24 mouse cellular contexts compared by ENCODE assay signal in genomic region chr19:53136336-53137090, GRCm38 (mm10). TPM values are rescaled to one million over a fixed set of nuclear protein-coding genes. Genes with fewer than 3 reads are reported as not detected.
DNase-seq lines count a peak whose midpoint lies in the region; ATAC-seq lines count a peak whose summit lies in the region.
"Had no signal": no experiment of that assay in that cellular context is flagged by ENCODE, and none has a peak within 500 bp of the region (broad histone marks: within the 10 kb centered on the region; RNA-seq: fewer than 3 reads in every experiment).

No protein-coding gene starts in this region.

- peaks cover 27% of the 10 kb centered on the region for H3K4me1 ChIP-seq in neural tube, embryonic 13.5 days (replicated peaks)
- peaks cover 11% of the 10 kb centered on the region for H3K4me1 ChIP-seq in neural tube, embryonic 15.5 days
- peaks cover 24% of the 10 kb centered on the region for H3K4me1 ChIP-seq in embryonic facial prominence, embryonic 12.5 days
- H3K4me1 ChIP-seq in embryonic facial prominence, embryonic 15.5 days: peaks cover 28% of the 10 kb centered on the region

- no peaks in the 10 kb centered on the region for H3K9me3 ChIP-seq in neural tube, embryonic 13.5 days
- no peaks in the 10 kb centered on the region for H3K9me3 ChIP-seq in neural tube, embryonic 15.5 days (replicated peaks)
- no peaks in the 10 kb centered on the region for H3K9me3 ChIP-seq in embryonic facial prominence, embryonic 12.5 days
- H3K9me3 ChIP-seq in embryonic facial prominence, embryonic 15.5 days (replicated peaks): no peaks in the 10 kb centered on the region
- H3K9me3 ChIP-seq: G1E; heart, embryonic 10.5 days; hindbrain, embryonic 13.5 days; intestine, embryonic 15.5 days had no signal

- intact Hi-C loops in heart, postnatal 10 days (cut with DNase I): no loop called here

- H3K9ac ChIP-seq in neural tube, embryonic 13.5 days: no peak overlapping the region
- no peak overlapping the region for H3K9ac ChIP-seq in neural tube, embryonic 15.5 days (replicated peaks)
- no peak overlapping the region for H3K9ac ChIP-seq in embryonic facial prominence, embryonic 12.5 days
- no peak overlapping the region for H3K9ac ChIP-seq in embryonic facial prominence, embryonic 15.5 days
- H3K9ac ChIP-seq: forebrain, postnatal 0 days; hindbrain, embryonic 13.5 days; intestine, embryonic 15.5 days had no signal

- H3K27me3 ChIP-seq in neural tube, embryonic 13.5 days: peaks cover 4% of the 10 kb centered on the region
- H3K27me3 ChIP-seq in neural tube, embryonic 15.5 days (replicated peaks): no peaks in the 10 kb centered on the region
- no peaks in the 10 kb centered on the region for H3K27me3 ChIP-seq in embryonic facial prominence, embryonic 12.5 days
- H3K27me3 ChIP-seq in embryonic facial prominence, embryonic 15.5 days: no peaks in the 10 kb centered on the region
- H3K27me3 ChIP-seq: intestine, embryonic 15.5 days had no signal

- H3K36me3 ChIP-seq in neural tube, embryonic 13.5 days: no peaks in the 10 kb centered on the region
- no peaks in the 10 kb centered on the region for H3K36me3 ChIP-seq in neural tube, embryonic 15.5 days
- no peaks in the 10 kb centered on the region for H3K36me3 ChIP-seq in embryonic facial prominence, embryonic 12.5 days
- H3K36me3 ChIP-seq in embryonic facial prominence, embryonic 15.5 days: no peaks in the 10 kb centered on the region
- H3K36me3 ChIP-seq: G1E; heart, embryonic 10.5 days; hindbrain, embryonic 13.5 days; intestine, embryonic 15.5 days had no signal

- no peak overlapping the region for H3K27ac ChIP-seq in neural tube, embryonic 13.5 days (replicated peaks)
- no peak overlapping the region for H3K27ac ChIP-seq in neural tube, embryonic 15.5 days (replicated peaks)
- H3K27ac ChIP-seq in embryonic facial prominence, embryonic 12.5 days: peak overlapping the region; percentile 74
- H3K27ac ChIP-seq in embryonic facial prominence, embryonic 15.5 days (replicated peaks): peak overlapping the region; percentile 55; the same call in 1 of the 2 replicates
- H3K27ac ChIP-seq: gastrocnemius, adult 2 months; heart, embryonic 10.5 days; hindbrain, embryonic 13.5 days; hindbrain, postnatal 0 days; intestine, embryonic 15.5 days had no signal

- peak; percentile 70 for DNase-seq in heart, adult 11 months
- no peak for DNase-seq in heart, postnatal 10 days
- no peak for DNase-seq in gastrocnemius, postnatal 4 days (ENCODE audit: low spot score in 2 of 2)
- DNase-seq in cerebellum, adult 8-10 months: no peak
- DNase-seq: adrenal gland, adult 8-10 months; adrenal gland, postnatal 36 days; cerebellum, adult 11 months; cerebellum, adult 9-10 months; cerebellum, postnatal 25 days; forebrain, postnatal 0 days; gastrocnemius, adult 2 months; gastrocnemius, postnatal 25 days; heart, adult 18-20 months; heart, postnatal 14 days had no signal

- no peak overlapping the region for H3K4me2 ChIP-seq in neural tube, embryonic 13.5 days
- no peak overlapping the region for H3K4me2 ChIP-seq in neural tube, embryonic 15.5 days
- H3K4me2 ChIP-seq in embryonic facial prominence, embryonic 12.5 days (replicated peaks): no peak overlapping the region
- H3K4me2 ChIP-seq in embryonic facial prominence, embryonic 15.5 days (replicated peaks): no peak overlapping the region
- H3K4me2 ChIP-seq: hindbrain, embryonic 13.5 days; intestine, embryonic 15.5 days had no signal

- ATAC-seq in neural tube, embryonic 13.5 days (ENCODE audit: low read depth): 0 out of 2 replicates have a peak, but pooled peaks have one; percentile 28
- ATAC-seq in neural tube, embryonic 15.5 days (ENCODE audit: low FRiP score): no peak
- peak; percentile 48; the same call in 1 of the 2 replicates for ATAC-seq in embryonic facial prominence, embryonic 12.5 days (ENCODE audit: insufficient number of reproducible peaks, insufficient read depth, low FRiP score, low TSS enrichment)
- 0 out of 2 replicates have a peak, but pooled peaks have one; percentile 44 for ATAC-seq in embryonic facial prominence, embryonic 15.5 days (ENCODE audit: insufficient number of reproducible peaks, low FRiP score, low TSS enrichment, low read depth)
- ATAC-seq: CD4-positive, CD25-positive, alpha-beta regulatory T cell, adult 4 months; forebrain, postnatal 0 days; hindbrain, postnatal 0 days; intestine, embryonic 15.5 days had no signal

- WGBS in neural tube, embryonic 13.5 days: 60% methylated on average over 13 of the region's 13 CpGs
- 59% methylated on average over 13 of the region's 13 CpGs for WGBS in neural tube, embryonic 15.5 days
- WGBS in embryonic facial prominence, embryonic 12.5 days: 45% methylated on average over 13 of the region's 13 CpGs
- 35% methylated on average over 13 of the region's 13 CpGs for WGBS in embryonic facial prominence, embryonic 15.5 days

- H3K4me3 ChIP-seq in neural tube, embryonic 13.5 days: no peak overlapping the region
- no peak overlapping the region for H3K4me3 ChIP-seq in neural tube, embryonic 15.5 days (replicated peaks)
- H3K4me3 ChIP-seq in embryonic facial prominence, embryonic 12.5 days: no peak overlapping the region
- H3K4me3 ChIP-seq in embryonic facial prominence, embryonic 15.5 days (replicated peaks): no peak overlapping the region
- H3K4me3 ChIP-seq: gastrocnemius, adult 2 months; heart, embryonic 10.5 days; hindbrain, embryonic 13.5 days; intestine, embryonic 15.5 days had no signal

RNA-seq across cellular contexts. Expression of gene Add3, which starts 3.7 kb away (rescaled TPM):
- 10 to 100 TPM; 79.2 to 83.7 TPM for total RNA-seq in heart, postnatal 10 days (2021)
- 35.6 and 39.2 TPM in 2 replicates for polyA plus RNA-seq in neural tube, embryonic 13.5 days (2015; fragmentation: Nextera tagmentation; extraction: Ambion mirVana)
- 40.2 and 50.1 TPM in 2 replicates for polyA plus RNA-seq in neural tube, embryonic 15.5 days (2015; fragmentation: Nextera tagmentation; extraction: Ambion mirVana)
- polyA plus RNA-seq in embryonic facial prominence, embryonic 12.5 days (2016; fragmentation: Nextera tagmentation; extraction: Ambion mirVana): 83.4 and 90.5 TPM in 2 replicates
- 73.1 and 79.4 TPM in 2 replicates for polyA plus RNA-seq in embryonic facial prominence, embryonic 15.5 days (2015; fragmentation: Nextera tagmentation; extraction: Ambion mirVana)
- 10 to 100 TPM; 76.6 to 85.1 TPM for total RNA-seq in gastrocnemius, postnatal 4 days (2021)

Comparison
In these comparisons a context has a peak if more than half of its experiments do, and no peak if none do; other contexts are left out.
1. H3K27ac ChIP-seq: peak in embryonic facial prominence, embryonic 12.5 days (single experiment) and embryonic facial prominence, embryonic 15.5 days (single experiment); none in neural tube, embryonic 13.5 days (single experiment) and neural tube, embryonic 15.5 days (single experiment).